Mouse (Mus musculus) gastrocnemius, postnatal 14 days (tissue): ENCODE data around the gene Olfr954. TPM values are rescaled to one million over a fixed set of nuclear protein-coding genes. Genes with fewer than 3 reads are reported as not detected.

Source experiments
- DNase-seq: peaks from one replicate; pipeline ENCODE4 v3.0.0; 2021; ENCODE audit warnings: mixed read lengths
- intact Hi-C: fragments of 180-260 bp; cut with DNase I; formaldehyde crosslinking; loops from one replicate; pipeline ENCODE4 v1.15.1; 2025; ENCODE audit warnings: low total_unique reads
- long read RNA-seq, 2 experiments: library from polyadenylated mRNA; stranded (forward); transcript quantifications; one replicate each; pipeline ENCODE4 v2.0.0; 2021
- total RNA-seq, 2 experiments: library from RNA; stranded (reverse); gene quantifications; 2 replicates each; pipeline ENCODE4 v1.2.3; 2021

The Olfr954 gene
- not detected for total RNA-seq
- long read RNA-seq, experiment 1: 0 reads
- long read RNA-seq, experiment 2: 0 reads

DNA sequence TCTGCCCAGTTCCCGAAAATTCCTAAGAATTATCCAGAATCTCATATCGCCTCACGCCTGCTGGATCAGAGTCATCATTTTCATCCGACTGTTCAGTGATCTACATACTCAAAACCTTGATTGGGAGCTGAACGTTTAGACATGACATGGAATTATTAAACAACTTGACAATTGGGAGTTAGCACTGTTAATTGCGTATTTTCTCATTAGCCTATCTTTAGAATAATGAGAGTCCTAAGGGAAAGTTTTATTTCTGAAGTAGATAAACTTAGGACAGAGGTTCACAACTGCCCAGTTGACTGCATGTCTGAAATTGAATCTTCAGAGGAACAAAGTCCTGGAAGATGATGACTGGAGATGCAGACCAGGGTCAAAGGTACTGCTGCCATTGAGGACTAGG is at the start of gene Olfr954:
TSS of gene Olfr954 (plus strand) at position 301 of the 400 bp plus-strand sequence.
- intact Hi-C loops: no loop called here
- no peak for DNase-seq

DNA sequence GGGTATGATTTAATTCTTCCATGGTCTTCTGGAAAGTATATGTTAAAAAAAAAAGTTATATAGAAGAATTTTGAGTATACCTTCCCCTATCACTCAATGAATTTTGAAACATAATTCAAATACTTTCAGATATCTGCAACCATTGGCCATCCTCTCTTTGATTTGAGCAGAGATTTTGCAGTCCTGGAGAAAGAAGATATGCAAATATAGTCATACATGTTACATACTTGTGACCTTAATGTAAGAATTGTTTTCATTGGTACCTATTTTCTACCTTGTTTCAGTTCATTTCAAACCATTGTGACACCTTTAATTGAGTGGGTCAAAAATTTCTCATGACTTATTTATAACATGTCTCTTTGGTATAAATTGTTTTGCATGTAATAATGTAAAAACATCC is 29.5 kb upstream of the Olfr954 start, which contains the start of gene Olfr952:
TSS of gene Olfr952 (minus strand) at position 101 of the 400 bp plus-strand sequence.
- intact Hi-C loops: no loop called here
- no peak for DNase-seq

- DNase-seq: no peak
- intact Hi-C loops: no loop called here
Observed at GRCm38 (mm10) chr9:39471844-39472243, 15.3 kb downstream of the Olfr954 start, which contains the start of gene Olfr955. Gene Olfr955 (minus strand): TSS chr9:39471944.

GRCm38 (mm10) chr9:39493895-39494294 is 37.4 kb downstream of the Olfr954 start, which contains the start of gene Olfr44:
Gene Olfr44 (minus strand): TSS chr9:39493995.
- DNase-seq: no peak
- intact Hi-C loops: no loop called here

DNA sequence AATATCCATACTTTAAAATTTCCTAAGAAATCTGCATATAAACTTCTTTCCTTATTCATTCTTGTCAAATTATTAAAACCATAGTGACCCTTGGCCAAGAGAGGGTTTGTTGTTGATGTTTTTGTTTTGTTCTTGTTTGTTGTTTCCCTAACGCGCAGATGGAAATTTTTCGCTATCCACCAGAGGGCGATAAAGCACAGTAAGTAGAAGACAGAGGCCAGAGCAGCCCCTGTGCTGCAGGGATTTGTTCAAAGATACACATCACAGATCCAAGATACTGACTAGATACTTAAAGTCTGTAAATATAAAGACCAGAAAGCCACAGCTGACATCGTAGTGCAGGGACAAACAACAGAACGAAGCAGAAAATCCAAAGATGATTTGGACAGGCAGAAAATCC is 52.5 kb downstream of the Olfr954 start:
- peak; percentile 29 for DNase-seq
- intact Hi-C loops: no loop called here

DNA sequence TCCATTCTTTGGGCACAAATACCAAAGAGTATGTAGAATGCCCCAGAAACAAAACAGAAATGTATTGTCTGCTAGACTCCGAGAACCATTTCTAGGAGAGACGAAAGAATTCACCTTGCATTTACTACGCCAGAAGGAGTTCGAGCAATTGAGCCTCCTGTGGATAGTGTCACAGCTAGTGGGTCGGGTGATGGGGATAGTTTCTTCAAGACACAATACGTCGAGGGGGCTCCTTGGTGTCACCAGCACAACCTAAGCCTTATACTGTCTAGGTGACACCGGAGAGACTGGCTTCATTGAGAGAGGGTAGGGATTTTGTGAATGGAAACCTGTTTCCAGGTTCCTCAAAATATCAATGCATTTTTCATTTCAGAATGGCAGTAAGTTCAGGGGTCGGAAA is 52.9 kb downstream of the Olfr954 start:
- intact Hi-C loops: no loop called here
- no peak for DNase-seq

Other genes with a start within 250 kb of the Olfr954 start
- gene Olfr1537, start 206.7 kb upstream of the Olfr954 start, total RNA-seq: not detected
- not detected for gene Olfr945, start 179.9 kb upstream of the Olfr954 start, total RNA-seq
- not detected for gene Olfr948, start 130.7 kb upstream of the Olfr954 start, total RNA-seq
- gene Olfr951, start 69.3 kb upstream of the Olfr954 start, total RNA-seq: not detected
- gene Olfr952, start 29.6 kb upstream of the Olfr954 start, total RNA-seq: not detected
- not detected for gene Olfr955, start 15.2 kb downstream of the Olfr954 start, total RNA-seq
- not detected for gene Olfr44, start 37.3 kb downstream of the Olfr954 start, total RNA-seq
- not detected for gene Olfr957, start 59.1 kb downstream of the Olfr954 start, total RNA-seq
- not detected for gene Olfr958, start 97.4 kb downstream of the Olfr954 start, total RNA-seq
- gene Olfr959, start 118.9 kb downstream of the Olfr954 start, total RNA-seq: not detected
- 10 to 100 TPM; 51.9 to 71.0 TPM for gene AW551984, start 147.7 kb downstream of the Olfr954 start, total RNA-seq
- gene Olfr148, start 154.0 kb downstream of the Olfr954 start, total RNA-seq: not detected
- not detected for gene Olfr960, start 164.7 kb downstream of the Olfr954 start, total RNA-seq
- not detected for gene Olfr961, start 188.4 kb downstream of the Olfr954 start, total RNA-seq
- not detected for gene Olfr963, start 210.5 kb downstream of the Olfr954 start, total RNA-seq